Mouse (Mus musculus): ENCODE results near the gene Cadps. TPM values are rescaled to one million over a fixed set of nuclear protein-coding genes. Genes with fewer than 3 reads are reported as not detected.

The Cadps gene
- polyA plus RNA-seq (2012; fragmentation: generic; extraction: Trizol) = not detected
- long read RNA-seq, experiment 1 = 0 reads
- long read RNA-seq, experiment 2 = 0 reads

DNA sequence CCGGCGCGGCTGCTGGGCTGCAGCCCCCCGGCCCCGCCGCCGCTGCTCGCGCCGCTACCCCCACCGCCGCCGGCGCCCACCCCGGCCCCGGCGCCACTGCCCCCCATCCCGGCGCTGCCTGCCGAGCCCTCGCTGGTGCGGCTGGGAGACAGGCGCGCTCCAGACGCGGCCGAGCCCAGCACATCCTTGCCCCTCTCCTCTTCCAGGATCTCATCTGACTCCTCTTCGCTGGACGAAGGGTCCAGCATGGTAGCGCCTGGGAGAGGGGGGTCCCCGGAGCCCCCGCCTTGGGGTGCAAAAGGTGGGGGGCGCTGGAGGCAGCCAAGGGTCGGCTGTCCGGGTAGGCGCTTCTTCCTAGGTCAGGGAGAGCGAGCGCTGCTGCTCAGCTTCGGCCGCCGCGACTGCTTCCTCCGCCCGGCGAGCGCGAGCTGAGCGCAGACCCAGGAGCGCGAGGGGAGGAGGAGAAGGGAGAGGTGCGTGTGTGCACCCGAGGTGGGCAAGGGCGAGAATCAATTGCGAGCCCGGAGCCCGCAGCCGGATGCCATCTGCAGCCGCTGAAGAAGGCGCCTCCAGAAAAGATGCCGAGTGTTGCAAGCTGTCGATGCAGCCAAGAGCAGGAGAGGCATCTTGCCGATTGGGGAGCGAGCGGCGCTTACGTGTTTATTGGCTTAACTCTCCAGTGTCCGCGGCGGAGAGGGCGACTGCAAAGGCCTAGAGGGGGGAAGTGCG lies at the start of gene Cadps:
TSS of gene Cadps (minus strand) at position 589 of the 729 bp plus-strand sequence.
- Histone ChIP-seq H3K27me3 (ENCODE audit: control insufficient read depth, insufficient read depth, insufficient read length) (no peaks in the 10 kb centered on the region), H3K79me2 (ENCODE audit: control insufficient read depth, insufficient read depth) (no peaks in the 10 kb centered on the region), H3K79me3 (ENCODE audit: low read depth) (no peaks in the 10 kb centered on the region), H3ac (ENCODE audit: control insufficient read depth, insufficient read length, low read depth) (no peak within 1 kb of the TSS), H3K4me3 (ENCODE audit: insufficient read depth, poor library complexity, severe bottlenecking) (no peak within 1 kb of the TSS), H3K36me3 (ENCODE audit: control insufficient read depth, insufficient read depth) (no peaks in the 10 kb centered on the region)
- TF ChIP-seq MYOD1 (IDR thresholded peaks at IDR 0.05; ENCODE audit: control insufficient read depth, insufficient read length, low read depth) (no peak), USF1 (IDR thresholded peaks at IDR 0.05; ENCODE audit: low read depth) (no peak), FOSL1 (IDR thresholded peaks at IDR 0.05; ENCODE audit: insufficient read depth, low read length, poor library complexity, severe bottlenecking) (no peak), CTCF (IDR thresholded peaks at IDR 0.05; ENCODE audit: control insufficient read depth, insufficient read depth, insufficient read length) (no peak), CEBPB (IDR thresholded peaks at IDR 0.05; ENCODE audit: low read depth) (no peak), MYOG (IDR thresholded peaks at IDR 0.05; ENCODE audit: control insufficient read depth, extremely low read depth, insufficient read length) (no peak)

DNA sequence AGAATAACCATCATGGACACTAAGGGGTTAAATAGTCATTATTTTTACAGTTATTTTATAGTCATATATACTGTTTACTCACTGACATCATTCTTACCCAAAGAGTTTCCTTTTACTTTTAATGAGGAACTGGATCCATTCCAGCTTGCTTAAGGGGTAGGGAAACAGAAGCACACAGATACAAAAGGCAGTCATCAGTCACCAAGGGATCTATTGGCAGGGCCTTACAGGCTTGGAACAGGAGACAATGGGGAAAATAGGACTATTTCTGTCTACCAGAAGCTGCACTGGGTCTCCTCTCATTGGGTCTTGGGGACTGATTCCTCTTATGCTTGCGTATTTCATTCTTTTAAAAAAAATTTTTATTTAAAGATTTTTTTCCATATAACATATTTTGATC lies 46.7 kb upstream of the Cadps start:
- Histone ChIP-seq H3K79me3 (ENCODE audit: low read depth) (no peaks in the 10 kb centered on the region), H3K36me3 (ENCODE audit: control insufficient read depth, insufficient read depth) (no peaks in the 10 kb centered on the region), H3ac (ENCODE audit: control insufficient read depth, insufficient read length, low read depth) (no peak overlapping the region), H3K79me2 (ENCODE audit: control insufficient read depth, insufficient read depth) (no peaks in the 10 kb centered on the region), H3K4me3 (ENCODE audit: insufficient read depth, poor library complexity, severe bottlenecking) (no peak overlapping the region), H3K27me3 (ENCODE audit: control insufficient read depth, insufficient read depth, insufficient read length) (no peaks in the 10 kb centered on the region)
- TF ChIP-seq FOSL1 (IDR thresholded peaks at IDR 0.05; ENCODE audit: insufficient read depth, low read length, poor library complexity, severe bottlenecking) (no peak), CTCF (IDR thresholded peaks at IDR 0.05; ENCODE audit: control insufficient read depth, insufficient read depth, insufficient read length) (no peak), MAX (IDR thresholded peaks at IDR 0.05) (no peak), USF1 (IDR thresholded peaks at IDR 0.05; ENCODE audit: low read depth) (no peak), MYOG (IDR thresholded peaks at IDR 0.05; ENCODE audit: control insufficient read depth, extremely low read depth, insufficient read length) (no peak), MYOD1 (IDR thresholded peaks at IDR 0.05; ENCODE audit: control insufficient read depth, insufficient read length, low read depth) (no peak), CEBPB (IDR thresholded peaks at IDR 0.05; ENCODE audit: low read depth) (no peak)

DNA sequence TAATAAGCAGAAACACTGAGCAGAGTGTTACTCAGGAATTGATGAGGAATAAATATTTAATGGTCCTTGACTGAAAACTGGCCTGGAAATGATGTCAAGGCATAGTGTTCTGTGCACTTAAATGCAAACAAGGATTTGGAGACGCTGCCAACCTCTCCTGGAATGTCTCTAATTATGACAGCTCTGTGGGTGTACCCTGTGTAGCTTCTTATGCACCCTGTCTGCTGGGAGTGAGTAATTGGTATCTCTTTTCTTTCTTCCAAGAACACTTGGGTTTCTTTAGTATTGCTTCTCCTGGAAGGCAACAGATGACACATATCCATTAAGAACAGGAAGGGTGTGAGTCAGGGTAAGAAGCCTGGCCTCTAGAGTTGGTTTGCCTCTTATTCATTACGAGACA lies 42.4 kb upstream of the Cadps start:
- no peak for TF ChIP-seq CEBPB (IDR thresholded peaks at IDR 0.05; ENCODE audit: low read depth)
- TF ChIP-seq USF1 (IDR thresholded peaks at IDR 0.05; ENCODE audit: low read depth) = no peak
- TF ChIP-seq MYOD1 (IDR thresholded peaks at IDR 0.05; ENCODE audit: control insufficient read depth, insufficient read length, low read depth) = no peak
- TF ChIP-seq MAX (IDR thresholded peaks at IDR 0.05) = no peak
- no peak for TF ChIP-seq FOSL1 (IDR thresholded peaks at IDR 0.05; ENCODE audit: insufficient read depth, low read length, poor library complexity, severe bottlenecking)
- Histone ChIP-seq H3K79me3 (ENCODE audit: low read depth) (no peaks in the 10 kb centered on the region), H3K36me3 (ENCODE audit: control insufficient read depth, insufficient read depth) (no peaks in the 10 kb centered on the region), H3K79me2 (ENCODE audit: control insufficient read depth, insufficient read depth) (no peaks in the 10 kb centered on the region), H3ac (ENCODE audit: control insufficient read depth, insufficient read length, low read depth) (no peak overlapping the region), H3K4me3 (ENCODE audit: insufficient read depth, poor library complexity, severe bottlenecking) (no peak overlapping the region), H3K27me3 (ENCODE audit: control insufficient read depth, insufficient read depth, insufficient read length) (no peaks in the 10 kb centered on the region)

DNA sequence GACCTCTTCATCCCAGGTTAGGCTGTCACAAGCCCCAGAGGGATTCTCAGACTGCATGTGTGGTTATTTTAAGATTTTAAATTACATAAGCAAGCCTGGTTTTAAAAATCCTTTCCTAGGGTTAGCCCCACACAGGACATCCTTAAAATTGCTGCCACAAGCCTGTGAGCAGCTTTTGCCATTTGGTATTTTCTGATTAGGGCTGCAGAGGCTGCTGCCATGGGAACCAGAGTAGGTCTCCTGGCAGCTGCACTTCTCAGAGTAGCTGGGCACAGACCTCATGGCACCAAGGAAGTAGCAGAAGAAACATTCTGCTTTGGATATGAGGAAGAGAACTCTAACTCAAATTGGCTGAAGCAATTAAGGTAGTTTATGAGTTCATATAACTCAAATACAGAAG lies 21.0 kb upstream of the Cadps start:
- Histone ChIP-seq H3ac (ENCODE audit: control insufficient read depth, insufficient read length, low read depth) (no peak overlapping the region), H3K27me3 (ENCODE audit: control insufficient read depth, insufficient read depth, insufficient read length) (no peaks in the 10 kb centered on the region), H3K36me3 (ENCODE audit: control insufficient read depth, insufficient read depth) (no peaks in the 10 kb centered on the region), H3K79me2 (ENCODE audit: control insufficient read depth, insufficient read depth) (no peaks in the 10 kb centered on the region), H3K4me3 (ENCODE audit: insufficient read depth, poor library complexity, severe bottlenecking) (no peak overlapping the region), H3K79me3 (ENCODE audit: low read depth) (no peaks in the 10 kb centered on the region)
- TF ChIP-seq USF1 (IDR thresholded peaks at IDR 0.05; ENCODE audit: low read depth) (no peak), MAX (IDR thresholded peaks at IDR 0.05) (no peak), MYOD1 (IDR thresholded peaks at IDR 0.05; ENCODE audit: control insufficient read depth, insufficient read length, low read depth) (no peak), FOSL1 (IDR thresholded peaks at IDR 0.05; ENCODE audit: insufficient read depth, low read length, poor library complexity, severe bottlenecking) (no peak), MYOG (IDR thresholded peaks at IDR 0.05; ENCODE audit: control insufficient read depth, extremely low read depth, insufficient read length) (no peak), CTCF (IDR thresholded peaks at IDR 0.05; ENCODE audit: control insufficient read depth, insufficient read depth, insufficient read length) (no peak), CEBPB (IDR thresholded peaks at IDR 0.05; ENCODE audit: low read depth) (no peak)

DNA sequence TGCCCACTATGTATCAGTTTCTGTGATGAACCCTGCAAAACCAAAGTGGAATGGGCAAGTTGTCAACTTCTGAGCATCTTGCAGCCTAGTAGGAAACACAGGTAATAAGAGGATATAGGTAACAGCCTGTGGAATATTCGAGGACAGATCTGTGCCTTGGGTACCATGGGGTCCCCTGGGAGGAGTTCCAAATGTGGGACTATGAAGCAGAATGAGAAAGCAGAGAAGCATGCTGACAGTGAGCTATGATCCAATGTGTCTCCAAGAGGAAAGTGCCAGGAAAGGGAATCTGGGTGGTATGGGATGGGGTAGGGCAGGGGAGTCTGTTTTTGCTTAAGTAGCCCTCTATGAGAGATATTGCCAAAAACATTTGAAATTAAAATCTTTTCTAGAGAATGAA lies 16.6 kb upstream of the Cadps start:
- Histone ChIP-seq H3K27me3 (ENCODE audit: control insufficient read depth, insufficient read depth, insufficient read length) (no peaks in the 10 kb centered on the region), H3ac (ENCODE audit: control insufficient read depth, insufficient read length, low read depth) (no peak overlapping the region), H3K36me3 (ENCODE audit: control insufficient read depth, insufficient read depth) (no peaks in the 10 kb centered on the region), H3K4me3 (ENCODE audit: insufficient read depth, poor library complexity, severe bottlenecking) (no peak overlapping the region), H3K79me2 (ENCODE audit: control insufficient read depth, insufficient read depth) (no peaks in the 10 kb centered on the region), H3K79me3 (ENCODE audit: low read depth) (no peaks in the 10 kb centered on the region)
- TF ChIP-seq MYOD1 (IDR thresholded peaks at IDR 0.05; ENCODE audit: control insufficient read depth, insufficient read length, low read depth) = no peak
- TF ChIP-seq MYOG (IDR thresholded peaks at IDR 0.05; ENCODE audit: control insufficient read depth, extremely low read depth, insufficient read length) = no peak
- no peak for TF ChIP-seq CTCF (IDR thresholded peaks at IDR 0.05; ENCODE audit: control insufficient read depth, insufficient read depth, insufficient read length)
- TF ChIP-seq CEBPB (IDR thresholded peaks at IDR 0.05; ENCODE audit: low read depth) = no peak
- no peak for TF ChIP-seq FOSL1 (IDR thresholded peaks at IDR 0.05; ENCODE audit: insufficient read depth, low read length, poor library complexity, severe bottlenecking)
- no peak for TF ChIP-seq MAX (IDR thresholded peaks at IDR 0.05)
- TF ChIP-seq USF1 (IDR thresholded peaks at IDR 0.05; ENCODE audit: low read depth) = no peak
